Mouse (Mus musculus) liver, embryonic 12.5 days (tissue): ENCODE data around the gene BC003965. TPM values are rescaled to one million over a fixed set of nuclear protein-coding genes. Genes with fewer than 3 reads are reported as not detected.

ENCODE experiments used
- polyA plus RNA-seq: library from polyadenylated mRNA; unstranded; fragments of >200 nt; fragmentation: Nextera tagmentation; extraction: Ambion mirVana; gene quantifications from 2 replicates; pipeline ENCODE4 v1.2.1, GENCODE M21; 2016

Gene BC003965
- polyA plus RNA-seq, 1 experiment from 2014 or later, result 32.1 TPM

Other genes with a start within 250 kb of the BC003965 start
- 15.6 and 15.8 TPM in 2 replicates for gene Mapk8ip3, start 247.6 kb upstream of the BC003965 start, polyA plus RNA-seq
- 112 and 114 TPM in 2 replicates for gene Jpt2, start 223.9 kb upstream of the BC003965 start, polyA plus RNA-seq
- 8.1 and 8.2 TPM in 2 replicates for gene Cramp1l, start 168.8 kb upstream of the BC003965 start, polyA plus RNA-seq
- gene Ift140, start 168.5 kb upstream of the BC003965 start, polyA plus RNA-seq, result 78.9 and 79.3 TPM in 2 replicates
- gene Tmem204, start 101.0 kb upstream of the BC003965 start, polyA plus RNA-seq, result 6.1 and 7.2 TPM in 2 replicates
- gene Telo2, start 68.6 kb upstream of the BC003965 start, polyA plus RNA-seq, result 25.6 and 28.6 TPM in 2 replicates
- not detected in 2 replicates for gene Ptx4, start 63.8 kb upstream of the BC003965 start, polyA plus RNA-seq
- 13.7 and 14.8 TPM in 2 replicates for gene Clcn7, start 51.2 kb upstream of the BC003965 start, polyA plus RNA-seq
- not detected in 2 replicates for gene Ccdc154, start 22.1 kb upstream of the BC003965 start, polyA plus RNA-seq
- not detected in 2 replicates for gene Gm38655, start 9.1 kb upstream of the BC003965 start, polyA plus RNA-seq
- 15.0 and 17.7 TPM in 2 replicates for gene Unkl, start 3.8 kb downstream of the BC003965 start, polyA plus RNA-seq
- 22.2 and 24.4 TPM in 2 replicates for gene Gnptg, start 55.6 kb downstream of the BC003965 start, polyA plus RNA-seq
- gene Tsr3, start 55.6 kb downstream of the BC003965 start, polyA plus RNA-seq, result 32.6 and 33.3 TPM in 2 replicates
- 0.30 and 0.44 TPM in 2 replicates for gene Baiap3, start 71.8 kb downstream of the BC003965 start, polyA plus RNA-seq
- gene Ube2i, start 90.1 kb downstream of the BC003965 start, polyA plus RNA-seq, result 437 and 442 TPM in 2 replicates
- not detected in 2 replicates for gene Prss34, start 113.8 kb downstream of the BC003965 start, polyA plus RNA-seq
- gene Prss28, start 124.1 kb downstream of the BC003965 start, polyA plus RNA-seq, result not detected in 2 replicates
- gene Prss29, start 134.1 kb downstream of the BC003965 start, polyA plus RNA-seq, result not detected in 2 replicates
- not detected in 2 replicates for gene Tpsab1, start 161.0 kb downstream of the BC003965 start, polyA plus RNA-seq
- gene Tpsb2, start 181.8 kb downstream of the BC003965 start, polyA plus RNA-seq, result 0.29 TPM in 1 of 2 replicates, not detected in the other
- 0.42 and 0.69 TPM in 2 replicates for gene Tpsg1, start 184.7 kb downstream of the BC003965 start, polyA plus RNA-seq
- 1.2 and 1.6 TPM in 2 replicates for gene Cacna1h, start 249.2 kb downstream of the BC003965 start, polyA plus RNA-seq